Mouse (Mus musculus): ENCODE data around the gene Srp54b. TPM values are rescaled to one million over a fixed set of nuclear protein-coding genes. Genes with fewer than 3 reads are reported as not detected.
"Not testable (repeated sequence)": the region's sequence is repeated elsewhere in the genome, so short reads cannot be mapped to it uniquely, and the experiment has no call there.

The Srp54b gene
- 10 to 100 TPM; 40.7 to 51.8 TPM for total RNA-seq (2021)

- DNase-seq; intact Hi-C loops (cut with DNase I): not testable (repeated sequence)
These were observed at the start of gene Srp54b for GRCm38 (mm10) chr12:55154559-55155448. Srp54b (plus strand) TSS chr12:55155104.

- DNase-seq; intact Hi-C loops (cut with DNase I): not testable (repeated sequence)
These were observed 42.3 kb upstream of the Srp54b start for GRCm38 (mm10) chr12:55112616-55113015.

DNA sequence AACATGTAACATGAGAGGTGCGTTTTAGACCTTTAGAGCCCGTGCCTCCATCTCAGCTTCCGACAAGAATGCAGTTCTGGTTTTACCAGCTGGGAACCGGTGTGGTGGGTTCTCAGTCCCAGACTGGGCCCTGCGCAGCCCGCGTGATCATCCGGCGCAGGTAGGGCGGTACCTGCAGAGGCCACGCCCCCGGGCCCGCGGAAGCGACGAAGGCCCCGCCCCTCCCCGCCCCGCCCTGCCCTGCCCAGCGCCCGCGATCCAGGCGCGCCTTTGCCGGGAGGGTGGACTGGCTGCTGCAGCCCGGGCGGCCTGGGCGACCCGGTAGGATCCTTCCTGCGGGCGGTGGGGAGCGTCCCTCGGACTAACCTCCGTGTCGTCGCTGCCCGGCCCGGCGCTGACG is 30.7 kb upstream of the Srp54b start, which contains the start of gene Fam177a:
Fam177a (plus strand) TSS at position 228 of the 400 bp plus-strand sequence.
- DNase-seq; intact Hi-C loops (cut with DNase I): not testable (repeated sequence)

DNA sequence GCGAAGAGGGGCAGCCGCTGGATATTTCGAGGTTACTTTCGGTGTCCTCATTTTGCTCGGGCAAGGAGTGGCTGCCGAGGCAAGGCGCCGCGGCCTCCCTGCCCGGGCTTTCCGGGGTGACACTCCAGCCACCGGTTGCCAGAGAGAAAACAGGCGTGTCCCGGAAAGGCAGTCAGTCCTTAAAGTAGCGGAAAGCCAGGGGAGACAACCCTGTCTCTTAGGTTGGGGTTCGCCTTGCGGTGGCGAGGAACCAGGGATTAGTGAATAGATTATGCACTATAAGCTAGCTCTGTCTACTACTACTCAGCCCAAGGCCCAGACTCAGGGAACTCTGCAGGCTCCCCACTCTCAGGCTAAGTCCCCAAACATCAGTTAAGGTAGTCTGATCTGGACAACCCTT is 30.2 kb upstream of the Srp54b start:
- DNase-seq; intact Hi-C loops (cut with DNase I): not testable (repeated sequence)

DNA sequence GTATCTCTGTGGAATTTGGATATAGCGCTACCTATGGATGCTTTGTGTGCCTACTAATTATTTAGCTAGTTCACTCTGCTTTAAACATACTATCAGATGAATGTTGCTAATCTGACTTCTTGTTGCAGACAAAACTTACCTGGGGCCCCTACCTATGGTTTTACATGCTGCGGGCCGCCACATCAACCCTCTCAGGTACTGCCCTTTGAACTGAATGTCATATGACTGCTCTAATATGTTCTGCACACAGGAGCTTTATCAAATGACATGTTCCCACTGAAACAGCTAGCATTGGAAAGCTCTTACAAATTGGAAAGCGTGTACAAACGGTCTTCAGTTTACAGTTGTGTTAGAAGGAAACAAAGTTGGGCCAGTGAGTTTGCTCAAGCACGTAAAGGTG is 19.4 kb upstream of the Srp54b start:
- DNase-seq; intact Hi-C loops (cut with DNase I): not testable (repeated sequence)

GRCm38 (mm10) chr12:55137859-55138258 is 17.0 kb upstream of the Srp54b start:
- intact Hi-C loops (cut with DNase I), result not testable (repeated sequence)

GRCm38 (mm10) chr12:55155449-55155783 is 512 bp downstream of the Srp54b start:
- intact Hi-C loops (cut with DNase I); DNase-seq: not testable (repeated sequence)

More at GRCm38 (mm10) chr12:55137859-55138258, 17.0 kb upstream of the Srp54b start:
- not testable (repeated sequence) for DNase-seq

- intact Hi-C loops (cut with DNase I); DNase-seq: not testable (repeated sequence)
These were observed 12.2 kb downstream of the Srp54b start for GRCm38 (mm10) chr12:55167034-55167557.

DNA sequence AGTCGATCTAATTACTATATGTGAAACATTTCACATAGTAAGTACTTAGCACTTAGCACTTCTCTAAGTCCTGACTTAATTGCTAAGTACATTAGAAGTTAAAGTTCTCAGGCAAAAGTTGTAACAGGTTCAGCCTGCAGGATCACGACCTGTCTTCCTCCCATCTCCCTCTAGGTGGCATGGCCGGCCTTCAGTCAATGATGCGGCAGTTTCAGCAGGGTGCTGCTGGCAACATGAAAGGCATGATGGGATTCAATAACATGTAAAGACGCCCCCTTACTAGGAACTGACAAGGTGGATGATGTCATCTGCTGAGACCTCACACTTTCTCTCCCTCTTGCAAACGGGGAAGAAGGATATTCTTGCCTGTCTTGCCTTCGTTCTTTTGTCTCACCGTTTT is 32.8 kb downstream of the Srp54b start:
- intact Hi-C loops (cut with DNase I); DNase-seq: not testable (repeated sequence)

DNA sequence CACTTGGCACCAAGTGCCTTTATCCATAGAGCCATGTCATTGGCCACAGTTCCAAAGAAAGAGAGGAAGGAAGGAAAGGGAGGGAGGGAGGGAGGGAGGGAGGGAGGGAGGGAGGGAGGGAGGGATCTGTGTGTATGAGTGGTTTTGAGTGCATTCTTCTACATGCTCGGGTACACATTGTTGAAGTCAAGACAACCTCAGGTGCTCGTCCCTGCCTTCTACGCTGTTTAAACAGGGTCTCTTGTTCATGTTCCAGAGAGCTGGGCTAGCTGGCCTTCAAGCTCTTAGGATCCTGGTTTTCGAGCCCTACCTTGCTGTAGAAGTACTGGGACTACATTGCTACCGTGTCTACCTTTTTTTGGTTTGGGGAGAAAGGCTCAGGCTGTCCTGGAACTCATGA is 34.2 kb downstream of the Srp54b start:
- intact Hi-C loops (cut with DNase I), result not testable (repeated sequence)

GRCm38 (mm10) chr12:55199306-55199705 is 44.4 kb downstream of the Srp54b start, which contains the start of gene 1700047I17Rik2:
1700047I17Rik2 (plus strand) TSS chr12:55199592.
- intact Hi-C loops (cut with DNase I); DNase-seq: not testable (repeated sequence)

More for the DNA sequence above, 34.2 kb downstream of the Srp54b start:
- not testable (repeated sequence) for DNase-seq

DNA sequence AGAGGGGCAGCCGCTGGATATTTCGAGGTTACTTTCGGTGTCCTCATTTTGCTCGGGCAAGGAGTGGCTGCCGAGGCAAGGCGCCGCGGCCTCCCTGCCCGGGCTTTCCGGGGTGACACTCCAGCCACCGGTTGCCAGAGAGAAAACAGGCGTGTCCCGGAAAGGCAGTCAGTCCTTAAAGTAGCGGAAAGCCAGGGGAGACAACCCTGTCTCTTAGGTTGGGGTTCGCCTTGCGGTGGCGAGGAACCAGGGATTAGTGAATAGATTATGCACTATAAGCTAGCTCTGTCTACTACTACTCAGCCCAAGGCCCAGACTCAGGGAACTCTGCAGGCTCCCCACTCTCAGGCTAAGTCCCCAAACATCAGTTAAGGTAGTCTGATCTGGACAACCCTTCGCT is 44.9 kb downstream of the Srp54b start:
- intact Hi-C loops (cut with DNase I); DNase-seq: not testable (repeated sequence)

DNA sequence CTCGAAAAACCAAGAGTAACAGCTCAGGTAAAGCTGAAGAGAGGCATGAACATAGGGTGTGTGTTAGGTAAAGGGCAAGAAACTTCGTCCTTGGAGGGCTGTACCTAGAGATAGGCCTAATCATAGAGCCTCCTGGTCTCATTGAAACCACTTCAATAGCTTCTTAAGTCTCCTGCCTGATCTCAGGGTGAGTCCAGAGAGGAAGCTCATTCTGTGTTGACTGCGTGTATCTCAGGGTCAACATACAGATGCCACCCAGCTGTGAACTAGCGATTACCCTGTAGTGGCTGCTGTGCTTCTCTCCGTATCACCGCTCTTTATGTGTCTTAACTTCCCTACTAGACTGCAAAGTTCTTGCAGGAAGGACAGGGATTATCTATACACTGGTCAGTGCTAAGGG is 58.0 kb downstream of the Srp54b start:
- DNase-seq; intact Hi-C loops (cut with DNase I): not testable (repeated sequence)

- DNase-seq; intact Hi-C loops (cut with DNase I): not testable (repeated sequence)
These were observed 75.0 kb downstream of the Srp54b start, which contains the start of gene Srp54c for GRCm38 (mm10) chr12:55229626-55230519. Srp54c (plus strand) TSS chr12:55230168.

DNA sequence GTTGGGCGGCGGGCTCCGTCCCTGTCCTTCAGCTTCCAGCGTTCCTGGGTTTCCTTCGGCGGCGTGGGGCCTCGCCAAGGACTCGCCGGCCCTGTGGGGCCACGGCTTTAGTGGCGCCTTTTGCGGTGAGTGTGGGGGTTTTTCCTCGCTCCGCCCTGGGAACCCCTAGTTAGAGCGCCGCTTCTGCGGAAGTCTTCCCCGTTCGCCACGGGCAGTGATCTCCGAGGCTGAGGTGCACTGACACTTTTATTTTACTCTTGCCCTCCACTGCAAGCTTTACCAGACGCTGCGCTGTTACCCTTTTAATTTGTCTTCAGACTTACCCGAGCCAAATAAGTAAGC is 75.6 kb downstream of the Srp54b start:
- peak in 1 of 2 experiments; percentile 1 for DNase-seq
- intact Hi-C loops (cut with DNase I), result not testable (repeated sequence)

Other genes starting within 250 kb of the Srp54b start
- not detected for gene Gm20403, start 168.6 kb upstream of the Srp54b start, total RNA-seq (2021)
- 10 to 100 TPM in 1 of 2 experiments, 1 to 10 TPM in 1; 8.9 to 14.3 TPM for gene Baz1a, start 140.8 kb upstream of the Srp54b start, total RNA-seq (2021)
- 1 to 10 TPM; 9.2 to 9.6 TPM for gene 2700097O09Rik, start 75.0 kb upstream of the Srp54b start, total RNA-seq (2021)
- 10 to 100 TPM; 93.0 to 93.9 TPM for gene Srp54a, start 74.8 kb upstream of the Srp54b start, total RNA-seq (2021)
- gene Fam177a, start 30.6 kb upstream of the Srp54b start, total RNA-seq (2021), result 1 to 10 TPM; 7.3 to 7.9 TPM
- gene 1700047I17Rik2, start 44.5 kb downstream of the Srp54b start, total RNA-seq (2021), result 1 to 10 TPM; 8.4 to 8.5 TPM
- gene Srp54c, start 75.1 kb downstream of the Srp54b start, total RNA-seq (2021), result 10 to 100 TPM; 29.9 to 30.0 TPM
- 10 to 100 TPM in 1 of 2 experiments, 1 to 10 TPM in 1; 10.0 to 12.0 TPM for gene 1110008L16Rik, start 144.5 kb downstream of the Srp54b start, total RNA-seq (2021)
- gene Ppp2r3c, start 147.9 kb downstream of the Srp54b start, total RNA-seq (2021), result 10 to 100 TPM in 1 of 2 experiments, 1 to 10 TPM in 1; 8.9 to 10.4 TPM
- gene Psma6, start 229.1 kb downstream of the Srp54b start, total RNA-seq (2021), result 100 to 1,000 TPM; 162 to 167 TPM

Data from heart, postnatal 36 days (tissue).